Mouse (Mus musculus) heart, postnatal 4 days (tissue): ENCODE data around the gene Rubcnl. TPM values are rescaled to one million over a fixed set of nuclear protein-coding genes. Genes with fewer than 3 reads are reported as not detected.

ENCODE experiments used
- DNase-seq: peaks from one replicate; pipeline ENCODE4 v3.0.0; 2021
- total RNA-seq, 2 experiments: library from RNA; stranded (reverse); gene quantifications; 2 replicates each; pipeline ENCODE4 v1.2.3; 2021

Rubcnl gene
- total RNA-seq, 2 experiments from 2014 or later: 0.83 to 1.7 TPM

DNA sequence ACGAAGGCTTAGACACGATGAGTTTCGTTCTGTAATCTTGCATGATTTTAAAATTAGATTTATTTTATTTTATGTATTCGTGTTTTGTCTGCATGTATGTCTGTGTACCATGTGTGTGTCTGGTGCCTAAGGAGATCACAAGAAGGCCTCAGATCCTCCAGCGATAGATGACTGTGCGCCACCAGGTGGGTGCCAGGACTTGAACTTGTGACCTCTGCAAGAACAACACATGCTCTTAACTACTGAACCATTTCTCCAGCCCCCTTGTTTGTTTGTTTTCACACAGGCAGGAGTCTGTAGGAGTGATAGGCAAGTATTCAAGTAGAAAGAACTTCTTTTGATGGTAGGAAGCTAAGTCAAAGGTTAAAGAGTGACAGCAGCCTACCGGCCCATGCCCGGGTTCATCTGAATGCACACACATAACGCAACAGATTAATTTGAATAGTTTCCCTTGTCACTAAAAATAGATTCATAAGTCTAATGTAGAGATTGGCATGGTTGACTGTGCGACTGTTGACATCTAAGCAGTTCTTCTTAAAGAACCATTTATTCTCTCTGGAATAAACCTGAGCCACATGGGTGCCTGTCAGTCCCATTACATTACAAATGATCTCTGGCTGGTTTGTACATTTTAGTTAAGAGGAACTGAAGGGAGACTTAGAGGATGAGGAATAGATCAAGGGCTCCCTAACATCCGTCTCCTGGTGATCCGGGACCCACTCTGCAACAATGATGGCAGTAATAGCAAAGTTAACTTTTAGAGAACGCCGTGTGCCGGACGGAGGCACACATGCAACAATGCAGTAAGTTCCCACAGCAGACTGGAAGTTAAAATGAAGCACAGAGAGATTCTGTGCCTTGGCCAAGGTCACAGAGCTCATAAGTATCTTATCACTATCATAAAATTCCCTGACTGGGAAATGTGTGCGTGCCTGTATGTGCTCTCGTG is 2.3 kb downstream of the Rubcnl start:
- no peak for DNase-seq

DNA sequence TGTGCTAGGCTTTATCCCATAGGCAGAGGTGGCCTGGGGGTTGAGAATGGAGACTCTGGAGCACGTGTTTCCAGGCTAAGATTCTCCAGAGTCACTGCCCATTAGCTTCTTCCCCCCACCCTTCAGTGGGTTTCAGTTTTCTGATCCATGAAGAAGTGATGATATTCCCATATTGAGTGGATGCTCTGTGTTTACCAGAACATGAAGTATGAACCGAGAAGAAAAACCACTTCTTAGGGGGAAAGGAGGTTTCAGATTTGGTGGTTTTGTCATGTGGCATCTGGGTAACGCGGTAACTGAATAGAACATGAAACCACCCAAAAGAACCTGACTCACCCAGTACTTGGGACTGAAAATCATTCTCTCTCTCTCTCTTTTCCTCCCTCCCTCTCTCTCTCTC is 3.0 kb downstream of the Rubcnl start:
- no peak for DNase-seq

GRCm38 (mm10) chr14:75020581-75021253 is 4.9 kb downstream of the Rubcnl start:
- no peak for DNase-seq

- DNase-seq: no peak
These were observed 6.7 kb downstream of the Rubcnl start for GRCm38 (mm10) chr14:75022522-75022921.

DNA sequence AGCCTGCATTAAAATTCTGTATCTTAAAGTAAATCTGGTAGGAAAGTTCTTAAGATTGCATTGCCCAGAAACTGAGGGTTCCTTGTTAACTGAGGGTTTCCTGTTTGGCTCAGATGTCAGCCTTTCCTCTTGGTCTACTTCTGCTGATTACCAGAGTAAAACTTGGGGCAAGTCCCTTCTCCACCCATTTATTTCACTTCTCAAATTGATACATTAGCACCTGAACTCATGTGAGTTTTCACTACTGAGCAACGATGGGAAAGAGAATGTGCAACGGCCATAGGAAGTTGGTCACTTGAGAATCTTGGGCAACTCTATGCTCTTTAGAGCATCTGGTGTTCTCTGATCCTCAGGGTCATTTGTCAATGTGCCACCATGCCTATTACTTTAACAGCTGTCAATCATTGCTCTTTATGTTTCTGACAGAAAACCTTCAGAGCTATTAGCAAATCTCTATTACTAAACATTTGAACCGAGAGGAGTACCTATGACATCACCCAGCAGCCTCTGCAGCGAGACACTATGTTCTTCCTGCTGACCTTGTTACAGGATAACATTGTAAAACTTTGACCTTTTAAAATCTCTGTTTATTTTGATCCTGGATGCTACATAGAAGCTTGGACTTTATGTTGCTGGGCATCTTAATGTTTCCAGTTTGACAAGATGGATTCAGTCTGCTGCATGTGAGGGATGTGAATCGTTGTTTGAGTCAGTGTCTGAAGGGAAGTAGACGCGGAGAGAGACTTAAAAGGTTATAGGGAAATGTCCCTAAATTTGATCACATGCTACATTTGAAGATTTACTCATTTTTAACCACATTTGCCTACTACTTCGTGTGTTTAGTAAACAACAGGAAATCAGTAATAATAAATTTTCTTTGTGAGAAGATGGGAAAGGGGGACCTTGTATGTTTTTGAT is 9.2 kb downstream of the Rubcnl start:
- no peak for DNase-seq

- no peak for DNase-seq
These were observed 14.9 kb downstream of the Rubcnl start for GRCm38 (mm10) chr14:75030764-75031163.

DNA sequence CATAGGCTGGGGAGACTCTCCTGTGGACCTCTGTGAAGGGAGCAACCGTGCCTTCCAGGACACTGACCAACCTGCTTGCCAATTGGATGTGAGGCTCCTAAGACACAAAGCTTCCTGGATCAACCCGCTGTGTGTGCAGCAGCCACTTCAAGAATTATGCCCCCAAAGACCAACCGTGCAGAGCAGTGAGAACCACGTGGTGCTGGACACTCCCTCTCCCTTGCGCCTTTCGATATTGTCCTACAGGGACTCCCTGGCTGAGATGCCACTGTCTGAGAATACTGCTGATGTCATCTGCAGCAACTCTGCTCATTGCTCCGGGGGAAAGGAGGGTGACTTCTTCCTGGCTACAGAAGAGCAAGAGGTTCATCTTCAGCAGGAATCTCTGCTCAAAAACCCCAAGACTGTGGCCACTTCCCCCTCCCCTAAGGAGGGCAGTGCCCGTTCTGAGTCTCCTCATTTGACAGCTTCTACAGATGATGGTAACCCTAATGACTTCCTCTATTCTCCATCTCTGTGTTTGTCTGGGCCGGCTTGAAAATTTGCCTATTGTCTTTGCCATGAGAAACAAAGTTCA is 16.3 kb downstream of the Rubcnl start:
- DNase-seq: no peak

DNA sequence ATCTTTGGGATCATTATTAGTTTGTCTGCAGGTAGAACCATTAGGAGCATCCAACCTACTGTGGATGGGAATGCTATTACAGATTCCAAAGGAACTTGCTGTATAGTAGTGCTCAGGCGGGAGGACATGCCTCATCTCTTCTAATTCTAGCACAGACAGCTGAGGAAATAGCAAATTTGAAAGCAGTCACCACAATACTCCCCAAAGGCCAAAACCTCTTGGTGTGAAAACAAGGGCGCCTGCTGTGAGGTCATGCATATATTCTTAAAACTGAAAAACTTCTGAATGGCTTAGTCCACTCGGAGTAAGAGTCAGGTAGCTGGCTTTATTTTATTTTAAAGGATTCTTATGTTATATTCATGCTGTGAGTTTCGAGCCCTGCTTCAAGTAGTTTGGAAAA is 16.9 kb downstream of the Rubcnl start:
- no peak for DNase-seq

DNA sequence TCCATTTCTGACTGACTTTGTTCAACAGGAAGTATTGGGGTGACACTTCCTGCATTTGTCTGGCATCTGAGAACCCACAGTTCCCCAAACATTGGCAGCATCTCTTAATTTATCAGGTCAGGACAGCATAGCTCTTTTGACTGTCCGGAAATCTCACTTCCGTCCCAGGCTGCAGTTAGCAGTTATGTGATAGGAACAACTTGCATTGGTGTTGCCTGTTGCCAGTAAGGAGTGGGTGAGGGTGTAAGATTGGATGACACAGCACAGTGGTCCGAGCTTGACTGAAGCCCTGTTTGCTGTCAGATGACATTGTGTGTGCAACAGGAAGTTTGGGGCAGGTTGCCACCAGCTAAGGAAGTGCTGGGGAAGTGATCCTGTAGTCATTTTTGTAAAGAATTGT is 18.4 kb downstream of the Rubcnl start:
- DNase-seq: no peak

DNA sequence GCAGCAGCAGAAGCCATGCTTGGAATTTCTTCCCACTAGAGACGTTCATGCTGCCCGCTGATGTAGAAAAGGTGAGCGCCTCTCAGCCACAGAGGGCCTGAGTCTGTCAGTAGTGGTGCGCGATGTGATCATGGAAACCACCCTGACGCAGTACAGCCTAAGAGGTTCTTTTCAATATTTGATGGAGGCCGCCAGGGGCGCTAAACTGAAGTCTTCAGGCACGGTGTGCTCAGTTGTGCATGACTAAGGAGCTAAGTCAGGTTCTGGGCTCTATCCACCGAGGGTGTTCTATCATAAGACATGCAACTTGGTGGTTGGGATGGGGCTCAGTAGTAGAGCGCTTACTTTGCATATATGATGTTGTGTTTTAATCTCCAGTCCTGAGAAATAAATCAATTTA is 19.6 kb downstream of the Rubcnl start:
- DNase-seq: no peak

- no peak for DNase-seq
These were observed 29.4 kb downstream of the Rubcnl start for GRCm38 (mm10) chr14:75045184-75045583.

DNA sequence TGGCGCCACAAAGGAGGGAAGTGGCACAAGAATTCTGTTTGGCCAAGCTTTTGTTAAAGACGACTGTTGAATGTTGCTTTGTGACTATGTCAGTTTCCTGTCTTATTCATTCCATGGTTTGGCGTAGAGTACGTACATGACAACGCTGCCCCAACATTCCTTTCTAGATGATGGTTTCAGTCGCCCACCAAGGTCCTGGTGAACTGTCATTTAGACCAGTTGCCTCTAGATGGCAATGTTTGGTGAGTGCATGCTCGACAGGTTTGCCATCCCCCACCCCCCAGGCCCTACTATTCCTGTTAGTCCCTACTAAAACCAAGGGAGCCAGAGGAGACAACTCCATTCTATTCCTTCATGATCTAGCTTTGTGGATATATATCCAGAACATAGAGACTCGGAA is 36.6 kb downstream of the Rubcnl start:
- no peak for DNase-seq

- DNase-seq: no peak
These were observed 38.9 kb downstream of the Rubcnl start for GRCm38 (mm10) chr14:75054455-75055343.

- no peak for DNase-seq
These were observed 41.1 kb downstream of the Rubcnl start for GRCm38 (mm10) chr14:75056861-75057431.

- peak; percentile 37 for DNase-seq
These were observed 44.7 kb downstream of the Rubcnl start for GRCm38 (mm10) chr14:75060562-75060961.

DNA sequence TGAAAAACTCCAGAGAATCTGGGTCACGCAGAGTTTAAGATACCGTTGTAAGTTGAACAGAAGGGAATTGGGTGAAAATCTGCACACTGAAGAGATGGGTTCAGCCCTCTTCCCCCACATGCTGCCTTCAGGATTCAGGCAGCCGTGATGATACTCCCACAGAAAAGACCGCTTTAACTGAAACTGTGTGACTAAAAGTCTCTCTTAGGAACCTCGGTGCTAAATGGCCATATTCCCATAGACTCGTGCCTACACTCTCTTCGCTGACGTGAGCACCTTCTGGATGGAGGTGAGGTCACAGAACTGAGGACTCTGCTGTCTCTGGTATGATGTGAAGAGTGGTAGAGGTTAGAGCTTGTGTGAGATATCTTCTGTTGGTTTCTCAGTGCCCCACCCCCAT is 48.1 kb downstream of the Rubcnl start:
- DNase-seq: no peak

DNA sequence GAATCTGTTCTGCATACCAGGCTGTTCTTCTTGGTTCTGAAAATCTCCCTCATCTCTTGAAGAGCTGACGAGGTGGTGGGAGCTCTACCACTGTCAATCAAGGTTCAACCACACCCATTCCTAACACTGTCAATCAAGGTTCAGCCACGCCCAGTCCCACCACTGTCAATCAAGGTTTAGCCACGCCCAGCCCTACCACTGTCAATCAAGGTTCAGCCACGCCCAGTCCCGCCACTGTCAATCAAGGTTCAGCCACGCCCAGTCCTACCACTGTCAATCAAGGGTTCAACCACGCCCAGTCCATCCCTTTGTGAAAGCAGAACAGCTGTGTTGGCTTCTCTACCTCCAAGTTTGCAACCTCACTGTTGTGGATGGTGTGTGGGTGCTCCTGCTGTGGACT is 48.7 kb downstream of the Rubcnl start:
- DNase-seq: no peak

DNA sequence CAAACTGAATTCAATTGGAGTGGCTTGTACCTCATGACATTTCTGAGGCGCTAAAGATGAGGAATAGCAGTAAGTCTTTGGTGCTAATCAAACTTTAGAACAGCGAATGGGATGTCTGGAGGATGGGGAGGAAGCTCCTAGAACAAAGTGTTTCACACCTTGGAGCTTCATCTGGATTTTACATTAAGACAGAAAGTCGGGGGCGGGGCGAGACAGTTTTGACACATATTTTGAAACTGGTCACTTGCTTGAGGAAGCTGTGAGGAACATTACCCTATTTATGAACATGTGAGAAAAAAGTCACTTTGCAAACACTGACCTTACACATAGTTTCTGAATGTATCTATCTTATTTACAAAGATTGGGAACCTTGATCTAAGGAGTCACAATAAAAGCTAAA is 49.4 kb downstream of the Rubcnl start:
- no peak for DNase-seq

DNA sequence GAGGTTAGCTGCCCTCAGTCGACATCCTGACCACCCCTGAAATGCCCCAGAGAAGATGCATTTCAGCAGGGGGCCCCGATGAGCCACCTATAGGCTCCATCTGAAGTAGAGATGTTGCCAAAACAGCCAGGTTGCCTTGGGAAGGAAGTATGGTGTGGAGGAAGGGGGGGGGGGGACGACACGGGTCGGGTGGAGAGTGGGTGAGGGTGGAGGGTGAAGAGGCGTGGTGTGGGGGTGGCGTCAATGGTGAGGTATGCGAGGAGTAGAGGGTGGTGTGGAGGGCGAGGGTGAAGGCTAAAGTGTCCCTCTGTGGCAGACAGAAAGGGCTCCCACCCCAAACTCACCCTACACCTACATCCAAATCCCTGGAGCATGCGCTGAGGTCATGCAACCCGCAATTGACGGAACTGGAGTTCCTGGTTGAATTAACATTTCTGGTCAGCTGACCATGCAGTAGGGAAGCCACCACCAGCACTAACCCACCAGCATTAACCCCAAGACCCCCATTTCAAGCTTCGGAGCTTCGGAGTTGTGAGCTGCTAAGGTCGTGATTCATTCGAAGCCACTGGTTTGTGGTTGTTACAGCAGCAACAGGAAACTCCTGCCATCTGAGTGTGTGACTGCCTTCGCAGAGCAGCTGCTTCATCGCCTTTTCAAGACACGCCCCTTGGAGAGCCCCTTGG is 52.7 kb downstream of the Rubcnl start:
- DNase-seq: no peak

GRCm38 (mm10) chr14:75069356-75069979 is 53.6 kb downstream of the Rubcnl start:
- no peak for DNase-seq
